Mouse (Mus musculus) midbrain, postnatal 0 days (tissue): ENCODE data around the gene Ap1m2. TPM values are rescaled to one million over a fixed set of nuclear protein-coding genes. Genes with fewer than 3 reads are reported as not detected.

ENCODE experiments used
- ATAC-seq: fragments of 200-750 bp; cut with Nextera tagmentation; 2 replicates; pipeline ENCODE4 v1.8.0; 2017; ENCODE audit warnings: moderate number of reproducible peaks, mild to moderate bottlenecking, moderate TSS enrichment, moderate library complexity; ENCODE audit not compliant: low FRiP score
- DNase-seq: peaks from one replicate; pipeline ENCODE4 v3.0.0-alpha.2; 2015; ENCODE audit warnings: low spot score
- H3K27ac ChIP-seq: fragments of 300-500 bp; sonication (generic); 2 replicates; pipeline ENCODE4 v1.5.1; 2014; ENCODE audit warnings: low read depth, mild to moderate bottlenecking, low read length, mixed read lengths
- H3K27me3 ChIP-seq: fragments of 300-500 bp; sonication (generic); 2 replicates; pipeline ENCODE4 v1.6.1; 2014; ENCODE audit warnings: low read length, control low read depth, mixed read lengths; ENCODE audit not compliant: insufficient read depth
- H3K36me3 ChIP-seq: fragments of 300-500 bp; sonication (generic); 2 replicates; pipeline ENCODE4 v1.6.1; 2014; ENCODE audit warnings: low read length, control low read depth, mixed read lengths; ENCODE audit not compliant: insufficient read depth
- H3K4me1 ChIP-seq: fragments of 300-500 bp; sonication (generic); 2 replicates; pipeline ENCODE4 v1.6.1; 2014; ENCODE audit warnings: mild to moderate bottlenecking, control low read depth, antibody characterized with exemption, low read length, mixed read lengths; ENCODE audit not compliant: insufficient read depth
- H3K4me2 ChIP-seq: fragments of 300-500 bp; sonication (generic); 2 replicates; pipeline ENCODE4 v1.6.1; 2014; ENCODE audit warnings: low read depth, mild to moderate bottlenecking, low read length, mixed read lengths; ENCODE audit not compliant: poor library complexity, severe bottlenecking
- H3K4me3 ChIP-seq: fragments of 300-500 bp; sonication (generic); 2 replicates; pipeline ENCODE4 v1.5.1; 2014; ENCODE audit warnings: low read depth, mild to moderate bottlenecking, low read length, moderate library complexity
- H3K9ac ChIP-seq: fragments of 300-500 bp; sonication (generic); replicated peaks from 2 replicates; pipeline ENCODE4 v1.6.1; 2014; ENCODE audit warnings: mild to moderate bottlenecking, low read length, moderate library complexity, mixed read lengths; ENCODE audit not compliant: poor library complexity, severe bottlenecking
- H3K9me3 ChIP-seq: fragments of 300-500 bp; sonication (generic); 2 replicates; pipeline ENCODE4 v1.6.1; 2016; ENCODE audit warnings: low read length, control low read depth
- CTCF ChIP-seq: IDR thresholded peaks from 2 replicates; pipeline ENCODE4 v1.5.1; 2016; ENCODE audit warnings: antibody characterized with exemption, mild to moderate bottlenecking
- whole genome bisulfite sequencing: fragments of 180-500 bp; shearing (Covaris S2); extraction: QIAGEN DNeasy Blood & Tissue Kit; methylation state at CpG from one replicate; pipeline ENCODE4 v1.1.7; 2014; 5-methylcytosine and 5-hydroxymethylcytosine counted together
- polyA plus RNA-seq: library from polyadenylated mRNA; unstranded; fragments of >200 nt; fragmentation: Nextera tagmentation; extraction: Ambion mirVana; gene quantifications from 2 replicates; pipeline ENCODE4 v1.2.1, GENCODE M21; 2015
- total RNA-seq: library from RNA; depleted of rRNA; stranded (reverse); fragments of >200 nt; gene quantifications from 2 replicates; pipeline ENCODE4 v1.2.3, GENCODE M21; 2014; rRNA removed

Gene Ap1m2
- total RNA-seq (3.9 and 4.7 TPM in 2 replicates), polyA plus RNA-seq (3.1 TPM in 2 replicates)

- peak within 1 kb of the TSS; percentile 42 for H3K4me2 ChIP-seq
- H3K36me3 ChIP-seq, result no peaks in the 10 kb centered on the region
Observed at GRCm38 (mm10) chr9:21312134-21312533, at the start of gene Ap1m2. Gene Ap1m2 (minus strand): TSS chr9:21312337.

GRCm38 (mm10) chr9:21356981-21357718 lies 45.0 kb upstream of the Ap1m2 start:
- Histone ChIP-seq H3K36me3 (peaks cover 24% of the 10 kb centered on the region), H3K4me2 (no peak overlapping the region), H3K27ac (no peak overlapping the region), H3K9me3 (no peaks in the 10 kb centered on the region), H3K9ac (no peak overlapping the region), H3K4me3 (no peak overlapping the region), H3K4me1 (no peaks in the 10 kb centered on the region), H3K27me3 (no peaks in the 10 kb centered on the region)
- peak; percentile 80 for TF ChIP-seq CTCF
- peak; percentile 88 for DNase-seq
- 0 out of 2 replicates have a peak, but pooled peaks have one; percentile 62 for ATAC-seq
- WGBS, result 0% methylated on average over 1 of the region's 1 CpGs

More at GRCm38 (mm10) chr9:21312134-21312533, at the start of gene Ap1m2:
- ATAC-seq (no peak), DNase-seq (peak; percentile 40)
- no peaks in the 10 kb centered on the region for H3K9me3 ChIP-seq
- H3K27ac ChIP-seq, result no peak within 1 kb of the TSS
- TF ChIP-seq CTCF, result peak; percentile 47
- H3K4me1 ChIP-seq, result no peaks in the 10 kb centered on the region
- WGBS, result 15% methylated on average over 35 of the region's 35 CpGs
- H3K9ac ChIP-seq, result no peak within 1 kb of the TSS
- peak within 1 kb of the TSS; percentile 25 for H3K4me3 ChIP-seq
- no peaks in the 10 kb centered on the region for H3K27me3 ChIP-seq

GRCm38 (mm10) chr9:21354796-21355195 lies 42.7 kb upstream of the Ap1m2 start:
- Histone ChIP-seq H3K36me3 (peaks cover 30% of the 10 kb centered on the region), H3K27me3 (no peaks in the 10 kb centered on the region), H3K4me2 (no peak overlapping the region), H3K27ac (no peak overlapping the region), H3K4me3 (no peak overlapping the region), H3K4me1 (no peaks in the 10 kb centered on the region), H3K9me3 (no peaks in the 10 kb centered on the region), H3K9ac (no peak overlapping the region)
- no peak for DNase-seq
- 87% methylated on average over 6 of the region's 6 CpGs for WGBS
- no peak for ATAC-seq
- TF ChIP-seq CTCF, result no peak

GRCm38 (mm10) chr9:21353373-21353686 lies 41.2 kb upstream of the Ap1m2 start:
- TF ChIP-seq CTCF, result no peak
- Histone ChIP-seq H3K36me3 (peaks cover 41% of the 10 kb centered on the region), H3K27ac (no peak overlapping the region), H3K4me2 (no peak overlapping the region), H3K4me3 (no peak overlapping the region), H3K27me3 (no peaks in the 10 kb centered on the region), H3K9ac (no peak overlapping the region), H3K9me3 (no peaks in the 10 kb centered on the region), H3K4me1 (no peaks in the 10 kb centered on the region)
- WGBS, result 75% methylated on average over 2 of the region's 2 CpGs
- ATAC-seq (no peak), DNase-seq (no peak)

GRCm38 (mm10) chr9:21352463-21353372 lies 40.6 kb upstream of the Ap1m2 start:
- 34% methylated on average over 20 of the region's 20 CpGs for WGBS
- H3K27ac ChIP-seq, result no peak overlapping the region
- H3K36me3 ChIP-seq, result peaks cover 47% of the 10 kb centered on the region
- no peak overlapping the region for H3K4me3 ChIP-seq
- no peak overlapping the region for H3K9ac ChIP-seq
- H3K4me1 ChIP-seq, result no peaks in the 10 kb centered on the region
- ATAC-seq, result no peak
- H3K4me2 ChIP-seq, result no peak overlapping the region
- no peaks in the 10 kb centered on the region for H3K9me3 ChIP-seq
- no peaks in the 10 kb centered on the region for H3K27me3 ChIP-seq
- no peak for TF ChIP-seq CTCF
- DNase-seq, result no peak
